Mouse (Mus musculus) kidney, postnatal 14 days (tissue): ENCODE results near the gene Mettl8.
A peak's percentile ranks its signal among the peaks of the same experiment; 100 is the strongest.

Experiments used
- DNase-seq: peaks from one replicate; pipeline ENCODE4 v3.0.0; 2022; ENCODE audit warnings: mixed read lengths

Gene Mettl8

GRCm38 (mm10) chr2:71033014-71033413 lies 22.4 kb downstream of the Mettl8 start:
- no peak for DNase-seq

- DNase-seq = no peak
These were observed 23.2 kb downstream of the Mettl8 start for GRCm38 (mm10) chr2:71031973-71032794.

GRCm38 (mm10) chr2:71030663-71031062 lies 24.7 kb downstream of the Mettl8 start:
- no peak for DNase-seq

- DNase-seq = no peak
These were observed 27.8 kb downstream of the Mettl8 start for GRCm38 (mm10) chr2:71027631-71028030.

- peak; percentile 34 for DNase-seq
These were observed 28.6 kb downstream of the Mettl8 start for GRCm38 (mm10) chr2:71026787-71027186.

- DNase-seq = peak; percentile 63
These were observed 29.6 kb downstream of the Mettl8 start for GRCm38 (mm10) chr2:71025576-71026315.

- DNase-seq = no peak
These were observed 31.4 kb downstream of the Mettl8 start for GRCm38 (mm10) chr2:71023986-71024385.

GRCm38 (mm10) chr2:71022991-71023390 lies 32.4 kb downstream of the Mettl8 start:
- no peak for DNase-seq

GRCm38 (mm10) chr2:71020674-71021073 lies 34.7 kb downstream of the Mettl8 start:
- no peak for DNase-seq

GRCm38 (mm10) chr2:71019704-71020375 lies 35.5 kb downstream of the Mettl8 start:
- no peak for DNase-seq

GRCm38 (mm10) chr2:71019277-71019676 lies 36.1 kb downstream of the Mettl8 start:
- no peak for DNase-seq

- no peak for DNase-seq
These were observed 41.9 kb downstream of the Mettl8 start for GRCm38 (mm10) chr2:71013521-71013920.

GRCm38 (mm10) chr2:71011816-71012215 lies 43.6 kb downstream of the Mettl8 start:
- DNase-seq = no peak

GRCm38 (mm10) chr2:71004354-71004753 lies 51.0 kb downstream of the Mettl8 start:
- no peak for DNase-seq

GRCm38 (mm10) chr2:71002509-71002908 lies 52.9 kb downstream of the Mettl8 start:
- DNase-seq = no peak

- DNase-seq = no peak
These were observed 56.6 kb downstream of the Mettl8 start for GRCm38 (mm10) chr2:70998771-70999170.

GRCm38 (mm10) chr2:70996438-70996837 lies 58.9 kb downstream of the Mettl8 start:
- no peak for DNase-seq

- DNase-seq = no peak
These were observed 59.5 kb downstream of the Mettl8 start for GRCm38 (mm10) chr2:70995900-70996299.

GRCm38 (mm10) chr2:70993740-70994139 lies 61.6 kb downstream of the Mettl8 start:
- DNase-seq = no peak

GRCm38 (mm10) chr2:70992715-70993114 lies 62.7 kb downstream of the Mettl8 start:
- peak; percentile 14 for DNase-seq

- peak; percentile 23 for DNase-seq
These were observed 65.2 kb downstream of the Mettl8 start for GRCm38 (mm10) chr2:70990196-70990595.

GRCm38 (mm10) chr2:70989201-70990191 lies 65.9 kb downstream of the Mettl8 start:
- DNase-seq = no peak
